Mouse (Mus musculus): ENCODE data around the gene Vgll4.

The Vgll4 gene

GRCm38 (mm10) chr6:114969213-114970120 lies at the start of gene Vgll4:
TSS of gene Vgll4 (minus strand) at chr6:114969994.
- DNase-seq (ENCODE audit: low spot score in 2 of 2): peak in 1 of 2 experiments; percentile 71

- DNase-seq (ENCODE audit: low spot score in 2 of 2): no peak
Measured at GRCm38 (mm10) chr6:115015461-115015860, 45.7 kb upstream of the Vgll4 start.

- DNase-seq (ENCODE audit: low spot score in 2 of 2): no peak
Measured at GRCm38 (mm10) chr6:115013574-115013973, 43.8 kb upstream of the Vgll4 start.

- DNase-seq (ENCODE audit: low spot score in 2 of 2): no peak
Measured at GRCm38 (mm10) chr6:115011792-115012191, 42.0 kb upstream of the Vgll4 start.

GRCm38 (mm10) chr6:115010815-115011214 lies 41.0 kb upstream of the Vgll4 start:
- DNase-seq (ENCODE audit: low spot score in 2 of 2): no peak

GRCm38 (mm10) chr6:115010304-115010703 lies 40.5 kb upstream of the Vgll4 start:
- DNase-seq (ENCODE audit: low spot score in 2 of 2): no peak

- DNase-seq (ENCODE audit: low spot score in 2 of 2): peak in 1 of 2 experiments; percentile 71
Measured at GRCm38 (mm10) chr6:115007728-115008127, 37.9 kb upstream of the Vgll4 start.

GRCm38 (mm10) chr6:115006948-115007347 lies 37.2 kb upstream of the Vgll4 start:
- no peak for DNase-seq (ENCODE audit: low spot score in 2 of 2)

GRCm38 (mm10) chr6:115006065-115006464 lies 36.3 kb upstream of the Vgll4 start:
- no peak for DNase-seq (ENCODE audit: low spot score in 2 of 2)

GRCm38 (mm10) chr6:115005351-115005890 lies 35.6 kb upstream of the Vgll4 start:
- peak in 1 of 2 experiments; percentile 82 for DNase-seq (ENCODE audit: low spot score in 2 of 2)

GRCm38 (mm10) chr6:115004636-115005035 lies 34.8 kb upstream of the Vgll4 start:
- peak in 1 of 2 experiments; percentile 82 for DNase-seq (ENCODE audit: low spot score in 2 of 2)

- no peak for DNase-seq (ENCODE audit: low spot score in 2 of 2)
Measured at GRCm38 (mm10) chr6:114998374-114999031, 28.7 kb upstream of the Vgll4 start.

- DNase-seq (ENCODE audit: low spot score in 2 of 2): no peak
Measured at GRCm38 (mm10) chr6:114997471-114997870, 27.7 kb upstream of the Vgll4 start.

- no peak for DNase-seq (ENCODE audit: low spot score in 2 of 2)
Measured at GRCm38 (mm10) chr6:114996910-114997309, 27.1 kb upstream of the Vgll4 start.

GRCm38 (mm10) chr6:114994079-114994478 lies 24.3 kb upstream of the Vgll4 start:
- DNase-seq (ENCODE audit: low spot score in 2 of 2): no peak

GRCm38 (mm10) chr6:114993659-114994058 lies 23.9 kb upstream of the Vgll4 start:
- DNase-seq (ENCODE audit: low spot score in 2 of 2): peak; percentile 63 to 71

- DNase-seq (ENCODE audit: low spot score in 2 of 2): no peak
Measured at GRCm38 (mm10) chr6:114991909-114992308, 22.1 kb upstream of the Vgll4 start.

GRCm38 (mm10) chr6:114988619-114988980 lies 18.8 kb upstream of the Vgll4 start:
- DNase-seq (ENCODE audit: low spot score in 2 of 2): no peak

- DNase-seq (ENCODE audit: low spot score in 2 of 2): no peak
Measured at GRCm38 (mm10) chr6:114987966-114988618, 18.3 kb upstream of the Vgll4 start.

- DNase-seq (ENCODE audit: low spot score in 2 of 2): no peak
Measured at GRCm38 (mm10) chr6:114982671-114983070, 12.9 kb upstream of the Vgll4 start.

GRCm38 (mm10) chr6:114979715-114980114 lies 9.9 kb upstream of the Vgll4 start:
- no peak for DNase-seq (ENCODE audit: low spot score in 2 of 2)

GRCm38 (mm10) chr6:114976915-114977419 lies 7.2 kb upstream of the Vgll4 start:
- peak; percentile 56 to 82 for DNase-seq (ENCODE audit: low spot score in 2 of 2)
